Mouse (Mus musculus): ENCODE results near the gene Egf. TPM values are rescaled to one million over a fixed set of nuclear protein-coding genes. Genes with fewer than 3 reads are reported as not detected.

Gene Egf
- polyA plus RNA-seq, 1 experiment = 3.5 TPM

- no peaks in the 10 kb centered on the region for H3K4me1 ChIP-seq (ENCODE audit: control insufficient read depth, insufficient read depth, low read length)
- H3K4me3 ChIP-seq (ENCODE audit: insufficient read depth, low read length) = no peak overlapping the region
- no peak overlapping the region for H3K27ac ChIP-seq (ENCODE audit: insufficient read depth, low read length)
- TF ChIP-seq POLR2A (IDR thresholded peaks at IDR 0.05; ENCODE audit: extremely low read depth, insufficient read depth, low read length) (no peak), CTCF (IDR thresholded peaks at IDR 0.05; ENCODE audit: extremely low read depth, insufficient read depth, low read length) (no peak)
Observed at GRCm38 (mm10) chr3:129658776-129659175, 96.3 kb downstream of the Egf start.

GRCm38 (mm10) chr3:129657775-129658174 lies 97.3 kb downstream of the Egf start:
- no peak overlapping the region for H3K4me3 ChIP-seq (ENCODE audit: insufficient read depth, low read length)
- H3K4me1 ChIP-seq (ENCODE audit: control insufficient read depth, insufficient read depth, low read length) = no peaks in the 10 kb centered on the region
- TF ChIP-seq POLR2A (IDR thresholded peaks at IDR 0.05; ENCODE audit: extremely low read depth, insufficient read depth, low read length) (no peak), CTCF (IDR thresholded peaks at IDR 0.05; ENCODE audit: extremely low read depth, insufficient read depth, low read length) (no peak)
- no peak overlapping the region for H3K27ac ChIP-seq (ENCODE audit: insufficient read depth, low read length)

- H3K4me3 ChIP-seq (ENCODE audit: insufficient read depth, low read length) = no peak overlapping the region
- no peaks in the 10 kb centered on the region for H3K4me1 ChIP-seq (ENCODE audit: control insufficient read depth, insufficient read depth, low read length)
- TF ChIP-seq POLR2A (IDR thresholded peaks at IDR 0.05; ENCODE audit: extremely low read depth, insufficient read depth, low read length) (no peak), CTCF (IDR thresholded peaks at IDR 0.05; ENCODE audit: extremely low read depth, insufficient read depth, low read length) (no peak)
- H3K27ac ChIP-seq (ENCODE audit: insufficient read depth, low read length) = no peak overlapping the region
Observed at GRCm38 (mm10) chr3:129657222-129657621, 97.9 kb downstream of the Egf start.

- TF ChIP-seq POLR2A (IDR thresholded peaks at IDR 0.05; ENCODE audit: extremely low read depth, insufficient read depth, low read length) = no peak
- Histone ChIP-seq H3K27ac (ENCODE audit: insufficient read depth, low read length) (no peak overlapping the region), H3K4me3 (ENCODE audit: insufficient read depth, low read length) (no peak overlapping the region), H3K4me1 (ENCODE audit: control insufficient read depth, insufficient read depth, low read length) (no peaks in the 10 kb centered on the region)
Observed at GRCm38 (mm10) chr3:129656540-129656939, 98.6 kb downstream of the Egf start.

- H3K4me3 ChIP-seq (ENCODE audit: insufficient read depth, low read length) = no peak overlapping the region
- no peaks in the 10 kb centered on the region for H3K4me1 ChIP-seq (ENCODE audit: control insufficient read depth, insufficient read depth, low read length)
- no peak overlapping the region for H3K27ac ChIP-seq (ENCODE audit: insufficient read depth, low read length)
- TF ChIP-seq CTCF (IDR thresholded peaks at IDR 0.05; ENCODE audit: extremely low read depth, insufficient read depth, low read length) = no peak
- no peak for TF ChIP-seq POLR2A (IDR thresholded peaks at IDR 0.05; ENCODE audit: extremely low read depth, insufficient read depth, low read length)
Observed at GRCm38 (mm10) chr3:129652476-129652875, 102.6 kb downstream of the Egf start.

- Histone ChIP-seq H3K27ac (ENCODE audit: insufficient read depth, low read length) (no peak overlapping the region), H3K4me3 (ENCODE audit: insufficient read depth, low read length) (no peak overlapping the region), H3K4me1 (ENCODE audit: control insufficient read depth, insufficient read depth, low read length) (no peaks in the 10 kb centered on the region)
- TF ChIP-seq CTCF (IDR thresholded peaks at IDR 0.05; ENCODE audit: extremely low read depth, insufficient read depth, low read length) (no peak), POLR2A (IDR thresholded peaks at IDR 0.05; ENCODE audit: extremely low read depth, insufficient read depth, low read length) (no peak)
Observed at GRCm38 (mm10) chr3:129651765-129652164, 103.4 kb downstream of the Egf start.

GRCm38 (mm10) chr3:129650931-129651330 lies 104.2 kb downstream of the Egf start:
- TF ChIP-seq POLR2A (IDR thresholded peaks at IDR 0.05; ENCODE audit: extremely low read depth, insufficient read depth, low read length) = no peak
- TF ChIP-seq CTCF (IDR thresholded peaks at IDR 0.05; ENCODE audit: extremely low read depth, insufficient read depth, low read length) = no peak
- Histone ChIP-seq H3K4me3 (ENCODE audit: insufficient read depth, low read length) (no peak overlapping the region), H3K4me1 (ENCODE audit: control insufficient read depth, insufficient read depth, low read length) (no peaks in the 10 kb centered on the region), H3K27ac (ENCODE audit: insufficient read depth, low read length) (no peak overlapping the region)

- H3K4me3 ChIP-seq (ENCODE audit: insufficient read depth, low read length) = no peak overlapping the region
Observed at GRCm38 (mm10) chr3:129650293-129650612, 104.9 kb downstream of the Egf start.

GRCm38 (mm10) chr3:129649586-129650292 lies 105.4 kb downstream of the Egf start:
- Histone ChIP-seq H3K4me1 (ENCODE audit: control insufficient read depth, insufficient read depth, low read length) (no peaks in the 10 kb centered on the region), H3K27ac (ENCODE audit: insufficient read depth, low read length) (no peak overlapping the region), H3K4me3 (ENCODE audit: insufficient read depth, low read length) (no peak overlapping the region)
- no peak for TF ChIP-seq POLR2A (IDR thresholded peaks at IDR 0.05; ENCODE audit: extremely low read depth, insufficient read depth, low read length)
- no peak for TF ChIP-seq CTCF (IDR thresholded peaks at IDR 0.05; ENCODE audit: extremely low read depth, insufficient read depth, low read length)

More at GRCm38 (mm10) chr3:129650293-129650612, 104.9 kb downstream of the Egf start:
- H3K27ac ChIP-seq (ENCODE audit: insufficient read depth, low read length) = no peak overlapping the region
- no peaks in the 10 kb centered on the region for H3K4me1 ChIP-seq (ENCODE audit: control insufficient read depth, insufficient read depth, low read length)
- no peak for TF ChIP-seq CTCF (IDR thresholded peaks at IDR 0.05; ENCODE audit: extremely low read depth, insufficient read depth, low read length)
- TF ChIP-seq POLR2A (IDR thresholded peaks at IDR 0.05; ENCODE audit: extremely low read depth, insufficient read depth, low read length) = no peak

- Histone ChIP-seq H3K4me3 (ENCODE audit: insufficient read depth, low read length) (no peak overlapping the region), H3K27ac (ENCODE audit: insufficient read depth, low read length) (no peak overlapping the region), H3K4me1 (ENCODE audit: control insufficient read depth, insufficient read depth, low read length) (no peaks in the 10 kb centered on the region)
- TF ChIP-seq CTCF (IDR thresholded peaks at IDR 0.05; ENCODE audit: extremely low read depth, insufficient read depth, low read length) (no peak), POLR2A (IDR thresholded peaks at IDR 0.05; ENCODE audit: extremely low read depth, insufficient read depth, low read length) (no peak)
Observed at GRCm38 (mm10) chr3:129648598-129648997, 106.5 kb downstream of the Egf start.

Measured in cortical plate, adult 2 months (tissue).